Mouse (Mus musculus) C2C12 (cell line): Measurements from ENCODE around the gene Sept9. TPM values are rescaled to one million over a fixed set of nuclear protein-coding genes. Genes with fewer than 3 reads are reported as not detected.

ENCODE experiments used
- H3K27me3 ChIP-seq: one replicate; pipeline ENCODE4 v1.6.1; 2011; ENCODE audit not compliant: control insufficient read depth, insufficient read depth, insufficient read length
- H3K36me3 ChIP-seq: one replicate; pipeline ENCODE4 v1.6.1; 2011; ENCODE audit not compliant: control insufficient read depth, insufficient read depth
- H3K4me3 ChIP-seq: one replicate; pipeline ENCODE4 v1.5.1; 2011; ENCODE audit warnings: mild to moderate bottlenecking, control low read depth; ENCODE audit not compliant: poor library complexity, insufficient read depth, severe bottlenecking
- H3K79me2 ChIP-seq: one replicate; pipeline ENCODE4 v1.6.1; 2011; ENCODE audit not compliant: control insufficient read depth, insufficient read depth
- H3K79me3 ChIP-seq: one replicate; pipeline ENCODE4 v1.6.1; 2011; ENCODE audit warnings: low read depth, control low read depth
- H3ac ChIP-seq: one replicate; pipeline ENCODE3; 2011; ENCODE audit warnings: low read depth; ENCODE audit not compliant: control insufficient read depth, insufficient read length
- CEBPB ChIP-seq: IDR thresholded peaks from one replicate; pipeline ENCODE4 v1.6.1; 2011; ENCODE audit warnings: low read depth, mild to moderate bottlenecking, control low read depth, moderate library complexity
- CTCF ChIP-seq: IDR thresholded peaks from one replicate; pipeline ENCODE4 v1.5.1; 2011; ENCODE audit not compliant: control insufficient read depth, insufficient read depth, insufficient read length
- FOSL1 ChIP-seq: IDR thresholded peaks from one replicate; pipeline ENCODE4 v1.8.0; 2011; ENCODE audit warnings: mild to moderate bottlenecking, low read length; ENCODE audit not compliant: poor library complexity, insufficient read depth, severe bottlenecking
- MAX ChIP-seq: IDR thresholded peaks from one replicate; pipeline ENCODE4 v1.6.1; 2011; ENCODE audit warnings: mild to moderate bottlenecking, control low read depth
- MYOD1 ChIP-seq: IDR thresholded peaks from one replicate; pipeline ENCODE4 v1.6.1; 2011; ENCODE audit warnings: low read depth; ENCODE audit not compliant: control insufficient read depth, insufficient read length
- MYOG ChIP-seq: IDR thresholded peaks from one replicate; pipeline ENCODE4 v1.6.1; 2011; ENCODE audit not compliant: control insufficient read depth, insufficient read length; ENCODE audit errors: extremely low read depth
- USF1 ChIP-seq: IDR thresholded peaks from one replicate; pipeline ENCODE4 v1.6.1; 2011; ENCODE audit warnings: low read depth, mild to moderate bottlenecking, control low read depth, moderate library complexity
- polyA plus RNA-seq: library from polyadenylated mRNA; unstranded; fragments of >200 nt; fragmentation: generic; extraction: Trizol; gene quantifications from one replicate; pipeline ENCODE4 v1.2.1, GENCODE M21; 2012; ENCODE audit warnings: missing spikeins

Sept9 gene
- polyA plus RNA-seq, 1 experiment, result 266 TPM

DNA sequence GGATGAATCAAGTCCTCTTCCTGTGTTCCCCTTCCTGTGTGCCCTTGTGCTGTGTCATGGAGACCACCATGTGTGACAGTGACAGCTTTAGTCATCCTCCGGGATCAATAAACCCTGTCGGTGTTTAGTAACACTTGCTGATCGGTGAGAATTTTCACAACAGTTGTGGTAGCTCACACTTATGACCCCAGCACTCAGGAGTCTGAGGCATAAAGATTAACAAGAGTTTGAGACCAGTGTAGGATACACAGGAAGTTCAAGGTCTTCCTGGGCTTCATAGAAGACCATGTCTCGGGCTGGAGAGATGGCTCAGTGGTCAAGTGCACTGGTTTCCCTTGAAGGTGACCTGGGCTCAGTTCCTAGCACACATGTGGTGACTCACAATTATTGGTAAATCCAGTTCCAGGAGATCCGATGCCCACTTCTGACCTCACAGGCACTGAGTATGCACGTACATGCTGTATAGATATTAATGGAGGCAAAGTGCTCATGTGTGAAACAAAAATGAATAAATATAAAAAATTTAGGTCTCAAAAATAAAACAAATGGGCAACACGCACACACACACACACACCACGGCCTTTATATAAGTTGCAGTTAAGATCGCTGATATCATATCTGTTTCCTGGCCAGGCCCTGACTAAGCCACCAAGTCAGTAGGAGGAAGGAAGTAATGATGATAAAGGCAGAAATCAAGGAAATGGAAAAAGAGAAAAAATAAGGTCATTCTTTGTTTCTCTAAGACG is 43.1 kb downstream of the Sept9 start:
- TF ChIP-seq USF1, result no peak
- no peak for TF ChIP-seq FOSL1
- no peak for TF ChIP-seq MYOD1
- H3K36me3 ChIP-seq, result peaks cover 15% of the 10 kb centered on the region

DNA sequence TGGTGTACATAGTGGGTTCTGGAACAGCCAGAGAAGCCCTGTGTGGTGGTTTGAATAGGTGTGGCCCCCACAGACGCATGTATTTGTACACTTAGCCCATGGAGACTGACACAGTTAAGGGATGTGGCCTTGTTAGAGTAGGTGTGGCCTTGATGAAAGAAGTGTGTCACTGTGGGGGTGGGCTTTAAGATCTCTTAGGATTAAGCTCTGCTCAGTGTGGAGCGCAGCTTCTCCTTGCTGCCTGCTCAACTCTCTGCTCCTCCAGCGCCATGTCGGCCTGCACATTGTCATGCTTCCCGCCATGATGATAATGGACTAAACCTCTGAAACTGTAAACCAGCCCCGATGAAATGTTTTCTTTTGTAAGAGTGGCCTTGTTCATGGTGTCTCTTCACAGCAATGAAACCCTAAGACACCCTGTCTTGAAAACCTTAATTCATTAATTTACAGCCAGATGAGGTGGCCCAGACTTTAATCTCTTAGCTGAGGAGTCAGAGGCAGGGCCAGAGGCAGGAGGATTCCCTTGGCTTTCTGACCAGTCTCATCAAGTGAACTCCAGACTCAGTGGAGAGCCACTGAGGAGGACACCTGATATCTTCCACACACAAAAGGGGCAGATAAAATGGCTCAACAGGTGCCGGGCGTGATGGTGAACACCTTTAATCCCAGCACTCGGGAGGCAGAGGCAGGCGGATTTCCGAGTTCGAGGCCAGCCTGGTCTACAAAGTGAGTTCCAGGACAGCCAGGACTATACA is 44.3 kb downstream of the Sept9 start:
- peaks cover 37% of the 10 kb centered on the region for H3K79me3 ChIP-seq
- no peak for TF ChIP-seq CTCF
- TF ChIP-seq USF1, result no peak
- TF ChIP-seq CEBPB, result no peak
- TF ChIP-seq MAX, result no peak
- TF ChIP-seq MYOG, result no peak
- TF ChIP-seq FOSL1, result no peak
- H3K79me2 ChIP-seq, result peaks cover 86% of the 10 kb centered on the region
- H3K4me3 ChIP-seq, result no peak overlapping the region
- peaks cover 15% of the 10 kb centered on the region for H3K36me3 ChIP-seq
- no peaks in the 10 kb centered on the region for H3K27me3 ChIP-seq
- no peak overlapping the region for H3ac ChIP-seq

More for the DNA sequence above, 43.1 kb downstream of the Sept9 start:
- Histone ChIP-seq H3K27me3 (no peaks in the 10 kb centered on the region), H3K4me3 (no peak overlapping the region), H3K79me3 (peaks cover 33% of the 10 kb centered on the region), H3K79me2 (peaks cover 86% of the 10 kb centered on the region), H3ac (no peak overlapping the region)

DNA sequence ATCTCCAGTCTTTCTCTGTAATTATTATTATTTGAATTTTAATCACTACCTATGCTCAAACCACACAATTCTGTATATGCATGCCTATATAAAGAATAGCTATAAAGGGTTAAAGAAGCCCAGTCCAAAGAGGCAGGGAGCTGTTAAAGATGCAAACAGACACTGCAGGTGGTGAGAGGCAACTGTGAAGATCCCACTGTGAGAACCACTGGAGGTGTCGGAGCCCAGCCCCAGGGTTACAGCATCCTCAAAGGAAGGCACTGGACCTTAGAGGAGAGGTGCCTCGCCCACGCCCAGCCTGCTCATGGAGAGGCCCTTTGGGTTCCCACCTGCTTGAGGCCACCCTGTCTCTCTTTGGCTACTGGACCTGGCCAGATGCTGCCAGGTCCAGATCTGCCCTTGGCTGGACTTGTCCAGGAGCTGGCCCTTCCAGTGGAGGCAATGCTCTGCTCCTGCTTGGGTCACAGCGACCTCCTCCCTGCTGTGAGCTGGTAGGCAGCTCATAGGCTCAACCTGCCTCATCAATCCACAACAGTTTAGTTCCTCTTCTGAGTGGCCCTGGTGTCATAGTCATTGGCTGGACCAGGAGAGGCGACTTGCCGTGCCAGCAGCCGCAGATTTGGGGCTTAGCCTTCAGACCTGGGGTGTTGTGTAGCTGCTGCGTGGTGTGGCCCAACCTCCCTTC is 45.7 kb downstream of the Sept9 start:
- H3ac ChIP-seq, result no peak overlapping the region
- peaks cover 22% of the 10 kb centered on the region for H3K36me3 ChIP-seq
- H3K79me3 ChIP-seq, result peaks cover 50% of the 10 kb centered on the region
- H3K4me3 ChIP-seq, result no peak overlapping the region
- TF ChIP-seq MYOD1, result no peak
- H3K27me3 ChIP-seq, result no peaks in the 10 kb centered on the region
- peaks cover 95% of the 10 kb centered on the region for H3K79me2 ChIP-seq

DNA sequence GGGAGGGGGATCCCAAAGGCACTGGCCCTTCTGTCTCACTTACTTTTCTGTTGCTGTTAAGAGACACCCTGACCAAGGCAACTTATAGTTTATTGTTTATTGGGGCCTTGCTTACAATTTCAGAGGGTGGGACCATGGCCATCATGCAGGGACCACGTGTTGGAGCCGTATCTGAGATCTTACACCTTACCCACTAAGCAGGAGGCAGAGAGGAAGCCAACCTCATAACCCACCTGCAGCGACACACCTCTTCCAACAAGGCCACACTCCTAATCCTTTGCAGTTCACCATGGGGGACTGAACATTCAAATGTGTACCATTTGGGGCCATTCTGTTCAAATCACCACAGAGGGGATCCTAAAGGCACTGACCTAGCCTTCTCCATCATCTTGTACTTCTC is 46.4 kb downstream of the Sept9 start:
- peaks cover 28% of the 10 kb centered on the region for H3K36me3 ChIP-seq
- peaks cover 55% of the 10 kb centered on the region for H3K79me3 ChIP-seq
- TF ChIP-seq CEBPB, result no peak
- peaks cover 95% of the 10 kb centered on the region for H3K79me2 ChIP-seq
- no peak overlapping the region for H3K4me3 ChIP-seq
- no peaks in the 10 kb centered on the region for H3K27me3 ChIP-seq
- H3ac ChIP-seq, result no peak overlapping the region

DNA sequence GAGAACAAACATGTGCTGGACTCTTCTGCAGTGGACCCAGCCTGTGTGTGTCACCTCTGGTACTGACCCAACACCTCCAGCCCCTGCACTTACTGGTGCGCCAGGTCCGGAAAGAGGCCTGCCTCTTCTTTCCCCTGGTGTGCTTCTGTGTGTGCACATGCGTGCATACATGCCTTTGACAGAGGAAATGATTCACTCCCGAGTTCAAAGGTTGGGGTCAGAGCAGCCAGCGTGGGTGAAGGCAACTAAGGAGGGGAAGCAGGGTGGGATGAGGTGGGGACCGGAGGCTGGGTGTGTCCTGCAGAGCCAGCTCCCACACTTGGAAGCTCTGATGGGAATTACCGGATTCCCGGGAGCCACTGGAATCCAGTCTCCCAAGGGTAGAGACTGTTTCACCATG is 46.8 kb downstream of the Sept9 start:
- Histone ChIP-seq H3K27me3 (no peaks in the 10 kb centered on the region), H3K79me3 (peaks cover 52% of the 10 kb centered on the region), H3ac (no peak overlapping the region), H3K36me3 (peaks cover 30% of the 10 kb centered on the region), H3K79me2 (peaks cover 95% of the 10 kb centered on the region), H3K4me3 (no peak overlapping the region)
- TF ChIP-seq MYOD1 (no peak), MYOG (no peak), MAX (no peak), CEBPB (no peak), USF1 (no peak), FOSL1 (no peak), CTCF (no peak)

DNA sequence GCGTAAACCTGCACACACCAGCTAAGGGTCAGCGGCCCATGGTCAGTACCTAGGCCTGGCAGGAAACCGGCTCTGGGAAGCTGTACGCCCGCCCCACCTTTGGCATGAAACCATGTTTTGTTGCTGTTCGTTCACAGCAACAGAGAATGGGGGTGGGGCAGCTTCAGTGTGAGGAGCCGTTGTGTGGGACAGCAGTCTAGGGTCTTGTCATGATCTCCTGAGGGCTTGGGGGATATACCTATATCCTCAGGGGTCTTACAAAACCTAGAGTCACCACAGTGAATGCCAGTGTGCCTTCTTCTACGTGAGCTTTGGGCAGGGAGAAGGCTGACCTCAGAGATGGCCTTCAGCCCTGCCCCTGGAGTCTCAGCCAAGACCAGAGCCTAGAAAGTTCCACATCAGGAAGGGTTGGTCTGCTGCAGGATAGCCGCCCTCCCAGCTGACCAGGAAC is 47.5 kb downstream of the Sept9 start:
- no peak overlapping the region for H3K4me3 ChIP-seq

More for the DNA sequence above, 47.5 kb downstream of the Sept9 start:
- peaks cover 95% of the 10 kb centered on the region for H3K79me2 ChIP-seq
- H3K27me3 ChIP-seq, result no peaks in the 10 kb centered on the region
- H3ac ChIP-seq, result no peak overlapping the region
- H3K79me3 ChIP-seq, result peaks cover 48% of the 10 kb centered on the region
- no peak for TF ChIP-seq MAX
- TF ChIP-seq MYOG, result no peak
- TF ChIP-seq FOSL1, result no peak
- no peak for TF ChIP-seq CEBPB
- TF ChIP-seq MYOD1, result no peak
- TF ChIP-seq CTCF, result no peak
- TF ChIP-seq USF1, result no peak
- H3K36me3 ChIP-seq, result peaks cover 30% of the 10 kb centered on the region
